29 mouse cellular contexts compared by ENCODE assay signal in the genomic region with DNA sequence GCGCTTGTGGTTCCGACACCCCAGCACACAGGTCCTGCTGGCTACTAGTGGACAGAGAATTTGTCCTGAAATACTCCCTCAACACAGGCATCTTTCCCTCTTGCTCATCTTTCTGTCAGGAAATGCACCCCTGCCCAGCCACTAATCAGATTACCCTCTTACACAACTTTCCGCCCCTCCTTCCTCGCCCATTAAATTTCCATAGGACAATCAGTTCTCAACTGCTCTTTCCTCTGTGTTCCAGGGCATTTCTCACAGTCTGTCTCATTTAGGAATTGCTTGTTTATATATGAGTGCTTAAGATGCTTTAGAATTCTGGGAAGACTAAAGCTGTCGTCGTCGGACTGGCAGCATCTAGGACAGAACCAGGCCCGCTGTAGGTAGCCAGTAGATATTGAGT.
"Had no signal": no experiment of that assay in that cellular context is flagged by ENCODE, and none has a peak within 500 bp of the region (broad histone marks: within the 10 kb centered on the region; RNA-seq: fewer than 3 reads in every experiment).

No protein-coding gene starts in this region.

- H3K4me2 ChIP-seq: limb, embryonic 12.5 days; limb, embryonic 13.5 days; limb, embryonic 15.5 days; liver, embryonic 11.5 days; liver, embryonic 12.5 days; liver, embryonic 13.5 days; liver, embryonic 15.5 days; lung, embryonic 14.5 days; lung, embryonic 15.5 days; midbrain, embryonic 11.5 days; midbrain, embryonic 12.5 days; midbrain, embryonic 13.5 days; midbrain, embryonic 15.5 days; neural tube, embryonic 12.5 days had no signal

- H3K9ac ChIP-seq: limb, embryonic 12.5 days; limb, embryonic 13.5 days; limb, embryonic 15.5 days; liver, embryonic 12.5 days; liver, embryonic 13.5 days; liver, embryonic 14.5 days; liver, embryonic 15.5 days; liver, postnatal 0 days; lung, embryonic 14.5 days; lung, embryonic 15.5 days; midbrain, embryonic 12.5 days; midbrain, embryonic 13.5 days; midbrain, embryonic 15.5 days; neural tube, embryonic 12.5 days had no signal

- H3K9me3 ChIP-seq: limb, embryonic 10.5 days; limb, embryonic 12.5 days; limb, embryonic 13.5 days; limb, embryonic 15.5 days; liver, embryonic 12.5 days; liver, embryonic 13.5 days; liver, embryonic 15.5 days; lung, embryonic 15.5 days; megakaryocyte, embryonic 14.5 days; midbrain, embryonic 10.5 days; midbrain, embryonic 12.5 days; midbrain, embryonic 13.5 days; midbrain, embryonic 15.5 days; neural tube, embryonic 12.5 days had no signal

- DNase-seq: left cerebral cortex, postnatal 4 days; liver; liver, embryonic 13.5 days; liver, postnatal 0 days; lung, adult 18-20 months; lung, adult 2 months; lung, embryonic 14.5 days; lung, postnatal 10 days; lung, postnatal 4 days; midbrain, embryonic 14.5 days had no signal

- H3K4me1 ChIP-seq: midbrain, embryonic 15.5 days; neural tube, embryonic 12.5 days had no signal

- H3K4me3 ChIP-seq: left cerebral cortex, adult 2 months; limb, embryonic 10.5 days; limb, embryonic 12.5 days; limb, embryonic 13.5 days; limb, embryonic 15.5 days; liver, embryonic 12.5 days; liver, embryonic 13.5 days; liver, embryonic 15.5 days; lung, embryonic 15.5 days; megakaryocyte, embryonic 14.5 days; midbrain, embryonic 10.5 days; midbrain, embryonic 12.5 days; midbrain, embryonic 13.5 days; midbrain, embryonic 15.5 days; myocyte; neural tube, embryonic 12.5 days had no signal

- H3K27me3 ChIP-seq: liver, embryonic 13.5 days; neural tube, embryonic 12.5 days had no signal

- H3K27ac ChIP-seq: left cerebral cortex, adult 2 months; limb, embryonic 10.5 days; limb, embryonic 12.5 days; limb, embryonic 13.5 days; limb, embryonic 15.5 days; liver, embryonic 12.5 days; liver, embryonic 13.5 days; liver, embryonic 14.5 days; liver, embryonic 15.5 days; lung, embryonic 15.5 days; midbrain, embryonic 10.5 days; midbrain, embryonic 12.5 days; midbrain, embryonic 13.5 days; midbrain, embryonic 15.5 days; neural tube, embryonic 12.5 days had no signal

- ATAC-seq: liver, embryonic 12.5 days; liver, postnatal 0 days; midbrain, embryonic 13.5 days; midbrain, embryonic 15.5 days; midbrain, embryonic 16.5 days had no signal

- H3K36me3 ChIP-seq: limb, embryonic 10.5 days; limb, embryonic 12.5 days; limb, embryonic 13.5 days; limb, embryonic 15.5 days; liver, embryonic 12.5 days; liver, embryonic 13.5 days; liver, embryonic 15.5 days; lung, embryonic 15.5 days; midbrain, embryonic 10.5 days; midbrain, embryonic 12.5 days; midbrain, embryonic 13.5 days; midbrain, embryonic 15.5 days; neural tube, embryonic 12.5 days had no signal
